Mouse (Mus musculus) hindbrain, postnatal 0 days (tissue): Measurements from ENCODE around the gene Cd24a. TPM values are rescaled to one million over a fixed set of nuclear protein-coding genes. Genes with fewer than 3 reads are reported as not detected.

Source experiments
- ATAC-seq: fragments of 200-750 bp; cut with Nextera tagmentation; 2 replicates; pipeline ENCODE4 v1.8.0; 2017; ENCODE audit warnings: mild to moderate bottlenecking, moderate TSS enrichment, moderate library complexity
- DNase-seq: peaks from one replicate; pipeline ENCODE4 v3.0.0-alpha.2; 2015; ENCODE audit warnings: low spot score
- H3K27ac ChIP-seq: fragments of 300-500 bp; sonication (generic); 2 replicates; pipeline ENCODE4 v1.5.1; 2014; ENCODE audit warnings: mild to moderate bottlenecking
- H3K27me3 ChIP-seq: fragments of 300-500 bp; sonication (generic); 2 replicates; pipeline ENCODE4 v1.6.1; 2014; ENCODE audit warnings: low read length, mixed read lengths; ENCODE audit not compliant: insufficient read depth
- H3K36me3 ChIP-seq: fragments of 300-500 bp; sonication (generic); 2 replicates; pipeline ENCODE4 v1.6.1; 2014; ENCODE audit warnings: low read length, mixed read lengths; ENCODE audit not compliant: insufficient read depth
- H3K4me1 ChIP-seq: fragments of 300-500 bp; sonication (generic); 2 replicates; pipeline ENCODE4 v1.6.1; 2014; ENCODE audit warnings: antibody characterized with exemption, low read length, mixed read lengths; ENCODE audit not compliant: insufficient read depth
- H3K4me2 ChIP-seq: fragments of 300-500 bp; sonication (generic); 2 replicates; pipeline ENCODE4 v1.6.1; 2014; ENCODE audit warnings: low read depth, mild to moderate bottlenecking, low read length, moderate library complexity, mixed read lengths
- H3K4me3 ChIP-seq: fragments of 300-500 bp; sonication (generic); 2 replicates; pipeline ENCODE4 v1.5.1; 2014; ENCODE audit warnings: low read length
- H3K9ac ChIP-seq: fragments of 300-500 bp; sonication (generic); replicated peaks from 2 replicates; pipeline ENCODE4 v1.6.1; 2014; ENCODE audit warnings: mild to moderate bottlenecking, low read length, moderate library complexity, mixed read lengths
- H3K9me3 ChIP-seq: fragments of 300-500 bp; sonication (generic); 2 replicates; pipeline ENCODE4 v1.6.1; 2016; ENCODE audit warnings: low read length, mixed read lengths
- CTCF ChIP-seq: IDR thresholded peaks from 2 replicates; pipeline ENCODE4 v1.5.1; 2016; ENCODE audit warnings: antibody characterized with exemption, control low read depth, low read depth
- WGBS: fragments of 180-500 bp; shearing (Covaris S2); extraction: QIAGEN DNeasy Blood & Tissue Kit; methylation state at CpG from one replicate; pipeline ENCODE4 v1.1.7; 2014; 5-methylcytosine and 5-hydroxymethylcytosine counted together
- polyA plus RNA-seq: library from polyadenylated mRNA; unstranded; fragments of >200 nt; fragmentation: Nextera tagmentation; extraction: Ambion mirVana; gene quantifications from 2 replicates; pipeline ENCODE4 v1.2.1, GENCODE M21; 2015
- total RNA-seq: library from RNA; depleted of rRNA; stranded (reverse); fragments of >200 nt; gene quantifications from 2 replicates; pipeline ENCODE4 v1.2.3, GENCODE M21; 2014

Gene Cd24a
- total and polyA plus RNA-seq, 2 experiments from 2014 or later: 286 to 324 TPM

- 83% methylated on average over 5 of the region's 5 CpGs for WGBS
- Histone ChIP-seq H3K4me3 (no peak overlapping the region), H3K9ac (no peak overlapping the region), H3K27me3 (no peaks in the 10 kb centered on the region), H3K4me2 (no peak overlapping the region), H3K36me3 (no peaks in the 10 kb centered on the region), H3K4me1 (no peaks in the 10 kb centered on the region), H3K9me3 (no peaks in the 10 kb centered on the region), H3K27ac (no peak overlapping the region)
- TF ChIP-seq CTCF: no peak
- no peak for ATAC-seq
- no peak for DNase-seq
These were observed 15.1 kb downstream of the Cd24a start for GRCm38 (mm10) chr10:43593182-43593581.

GRCm38 (mm10) chr10:43594187-43594586, 16.1 kb downstream of the Cd24a start:
- no peak overlapping the region for H3K9ac ChIP-seq
- no peak overlapping the region for H3K27ac ChIP-seq
- no peaks in the 10 kb centered on the region for H3K4me1 ChIP-seq
- no peak overlapping the region for H3K4me2 ChIP-seq
- H3K36me3 ChIP-seq: no peaks in the 10 kb centered on the region
- H3K4me3 ChIP-seq: no peak overlapping the region
- WGBS: 82% methylated on average over 2 of the region's 2 CpGs
- no peak for TF ChIP-seq CTCF
- no peak for DNase-seq
- H3K9me3 ChIP-seq: no peaks in the 10 kb centered on the region
- ATAC-seq: no peak
- no peaks in the 10 kb centered on the region for H3K27me3 ChIP-seq

GRCm38 (mm10) chr10:43594894-43595293, 16.8 kb downstream of the Cd24a start:
- no peak overlapping the region for H3K4me3 ChIP-seq
- no peaks in the 10 kb centered on the region for H3K4me1 ChIP-seq
- no peak overlapping the region for H3K4me2 ChIP-seq
- no peak overlapping the region for H3K9ac ChIP-seq
- no peaks in the 10 kb centered on the region for H3K27me3 ChIP-seq
- no peak for ATAC-seq
- no peak overlapping the region for H3K27ac ChIP-seq
- no peaks in the 10 kb centered on the region for H3K36me3 ChIP-seq
- no peak for DNase-seq
- H3K9me3 ChIP-seq: no peaks in the 10 kb centered on the region
- WGBS: 79% methylated on average over 3 of the region's 3 CpGs
- TF ChIP-seq CTCF: no peak

- no peak for DNase-seq
- H3K27ac ChIP-seq: no peak overlapping the region
- H3K4me3 ChIP-seq: no peak overlapping the region
- H3K4me1 ChIP-seq: no peaks in the 10 kb centered on the region
- no peaks in the 10 kb centered on the region for H3K9me3 ChIP-seq
- H3K9ac ChIP-seq: no peak overlapping the region
- no peak for TF ChIP-seq CTCF
- no peaks in the 10 kb centered on the region for H3K36me3 ChIP-seq
- no peaks in the 10 kb centered on the region for H3K27me3 ChIP-seq
- no peak for ATAC-seq
- 95% methylated on average over 2 of the region's 2 CpGs for WGBS
- H3K4me2 ChIP-seq: no peak overlapping the region
These were observed 20.1 kb downstream of the Cd24a start for GRCm38 (mm10) chr10:43598067-43598726.

- H3K36me3 ChIP-seq: no peaks in the 10 kb centered on the region
- H3K9me3 ChIP-seq: no peaks in the 10 kb centered on the region
- TF ChIP-seq CTCF: no peak
- no peak overlapping the region for H3K4me2 ChIP-seq
- no peak overlapping the region for H3K4me3 ChIP-seq
- H3K27ac ChIP-seq: peak overlapping the region; percentile 59; the same call in 1 of the 2 replicates
- WGBS: 84% methylated on average over 1 of the region's 1 CpGs
- H3K27me3 ChIP-seq: no peaks in the 10 kb centered on the region
- no peaks in the 10 kb centered on the region for H3K4me1 ChIP-seq
- ATAC-seq (no peak), DNase-seq (no peak)
- H3K9ac ChIP-seq: no peak overlapping the region
These were observed 23.0 kb downstream of the Cd24a start for GRCm38 (mm10) chr10:43601039-43601438.

- H3K9me3 ChIP-seq: no peaks in the 10 kb centered on the region
- no peak for TF ChIP-seq CTCF
- no peaks in the 10 kb centered on the region for H3K4me1 ChIP-seq
- DNase-seq (peak; percentile 46), ATAC-seq (peak; percentile 69)
- no peaks in the 10 kb centered on the region for H3K36me3 ChIP-seq
- H3K9ac ChIP-seq: no peak overlapping the region
- 35% methylated on average over 14 of the region's 14 CpGs for WGBS
- peak overlapping the region; percentile 59; the same call in 1 of the 2 replicates for H3K27ac ChIP-seq
- no peaks in the 10 kb centered on the region for H3K27me3 ChIP-seq
- no peak overlapping the region for H3K4me3 ChIP-seq
- peak overlapping the region; percentile 10; the same call in 1 of the 2 replicates for H3K4me2 ChIP-seq
These were observed 23.7 kb downstream of the Cd24a start for GRCm38 (mm10) chr10:43601511-43602396.
